Mouse (Mus musculus): ENCODE results near the gene Ptx4.

Gene Ptx4

GRCm38 (mm10) chr17:25133275-25133698 is 12.7 kb downstream of the Ptx4 start, which contains the start of gene Clcn7:
Gene Clcn7 (plus strand): TSS chr17:25133391.
- peak; percentile 92 for DNase-seq (ENCODE audit: low read depth, low spot score)

GRCm38 (mm10) chr17:25135622-25136021 is 15.1 kb downstream of the Ptx4 start:
- Histone ChIP-seq H3K27me3 (ENCODE audit: control insufficient read depth, insufficient read depth, low read length, poor library complexity, severe bottlenecking) (no peaks in the 10 kb centered on the region), H3K36me3 (ENCODE audit: control insufficient read depth, insufficient read depth, low read length, poor library complexity, severe bottlenecking) (no peaks in the 10 kb centered on the region; the same call in 1 of the 2 replicates)
- DNase-seq (ENCODE audit: low read depth, low spot score), result no peak

More at GRCm38 (mm10) chr17:25133275-25133698, 12.7 kb downstream of the Ptx4 start, which contains the start of gene Clcn7:
- Histone ChIP-seq H3K36me3 (ENCODE audit: control insufficient read depth, insufficient read depth, low read length, poor library complexity, severe bottlenecking) (no peaks in the 10 kb centered on the region), H3K27me3 (ENCODE audit: control insufficient read depth, insufficient read depth, low read length, poor library complexity, severe bottlenecking) (no peaks in the 10 kb centered on the region; the same call in 1 of the 2 replicates)

GRCm38 (mm10) chr17:25138803-25139202 is 18.2 kb downstream of the Ptx4 start:
- Histone ChIP-seq H3K27me3 (ENCODE audit: control insufficient read depth, insufficient read depth, low read length, poor library complexity, severe bottlenecking) (no peaks in the 10 kb centered on the region), H3K36me3 (ENCODE audit: control insufficient read depth, insufficient read depth, low read length, poor library complexity, severe bottlenecking) (peaks cover under 1% of the 10 kb centered on the region)
- DNase-seq (ENCODE audit: low read depth, low spot score), result no peak

GRCm38 (mm10) chr17:25139960-25140359 is 19.4 kb downstream of the Ptx4 start:
- DNase-seq (ENCODE audit: low read depth, low spot score), result peak; percentile 24
- H3K36me3 ChIP-seq (ENCODE audit: control insufficient read depth, insufficient read depth, low read length, poor library complexity, severe bottlenecking), result peaks cover 2% of the 10 kb centered on the region
- H3K27me3 ChIP-seq (ENCODE audit: control insufficient read depth, insufficient read depth, low read length, poor library complexity, severe bottlenecking), result no peaks in the 10 kb centered on the region

GRCm38 (mm10) chr17:25162161-25162560 is 41.6 kb downstream of the Ptx4 start, which contains the start of gene Ccdc154:
Gene Ccdc154 (plus strand): TSS chr17:25162461.
- no peak for DNase-seq (ENCODE audit: low read depth, low spot score)
- Histone ChIP-seq H3K27me3 (ENCODE audit: control insufficient read depth, insufficient read depth, low read length, poor library complexity, severe bottlenecking) (no peaks in the 10 kb centered on the region), H3K36me3 (ENCODE audit: control insufficient read depth, insufficient read depth, low read length, poor library complexity, severe bottlenecking) (peaks cover 7% of the 10 kb centered on the region)

GRCm38 (mm10) chr17:25163387-25163786 is 42.8 kb downstream of the Ptx4 start:
- Histone ChIP-seq H3K27me3 (ENCODE audit: control insufficient read depth, insufficient read depth, low read length, poor library complexity, severe bottlenecking) (no peaks in the 10 kb centered on the region), H3K36me3 (ENCODE audit: control insufficient read depth, insufficient read depth, low read length, poor library complexity, severe bottlenecking) (peaks cover 6% of the 10 kb centered on the region)
- DNase-seq (ENCODE audit: low read depth, low spot score), result no peak

- H3K36me3 ChIP-seq (ENCODE audit: control insufficient read depth, insufficient read depth, low read length, poor library complexity, severe bottlenecking), result peaks cover 5% of the 10 kb centered on the region
- H3K27me3 ChIP-seq (ENCODE audit: control insufficient read depth, insufficient read depth, low read length, poor library complexity, severe bottlenecking), result no peaks in the 10 kb centered on the region
Measured at GRCm38 (mm10) chr17:25164770-25165169, 44.2 kb downstream of the Ptx4 start.

GRCm38 (mm10) chr17:25165970-25166671 is 45.6 kb downstream of the Ptx4 start:
- DNase-seq (ENCODE audit: low read depth, low spot score), result no peak
- H3K36me3 ChIP-seq (ENCODE audit: control insufficient read depth, insufficient read depth, low read length, poor library complexity, severe bottlenecking), result no peaks in the 10 kb centered on the region
- no peaks in the 10 kb centered on the region for H3K27me3 ChIP-seq (ENCODE audit: control insufficient read depth, insufficient read depth, low read length, poor library complexity, severe bottlenecking)

More at GRCm38 (mm10) chr17:25164770-25165169, 44.2 kb downstream of the Ptx4 start:
- no peak for DNase-seq (ENCODE audit: low read depth, low spot score)

GRCm38 (mm10) chr17:25169706-25170105 is 49.1 kb downstream of the Ptx4 start:
- H3K27me3 ChIP-seq (ENCODE audit: control insufficient read depth, insufficient read depth, low read length, poor library complexity, severe bottlenecking), result no peaks in the 10 kb centered on the region
- DNase-seq (ENCODE audit: low read depth, low spot score), result no peak
- no peaks in the 10 kb centered on the region for H3K36me3 ChIP-seq (ENCODE audit: control insufficient read depth, insufficient read depth, low read length, poor library complexity, severe bottlenecking)

GRCm38 (mm10) chr17:25172558-25172957 is 52.0 kb downstream of the Ptx4 start:
- H3K27me3 ChIP-seq (ENCODE audit: control insufficient read depth, insufficient read depth, low read length, poor library complexity, severe bottlenecking), result no peaks in the 10 kb centered on the region

More at GRCm38 (mm10) chr17:25172558-25172957, 52.0 kb downstream of the Ptx4 start:
- no peak for DNase-seq (ENCODE audit: low read depth, low spot score)
- no peaks in the 10 kb centered on the region for H3K36me3 ChIP-seq (ENCODE audit: control insufficient read depth, insufficient read depth, low read length, poor library complexity, severe bottlenecking)
